Mouse (Mus musculus) layer of hippocampus, adult 18-20 months (tissue): ENCODE data around the gene Gpr26. TPM values are rescaled to one million over a fixed set of nuclear protein-coding genes. Genes with fewer than 3 reads are reported as not detected.

Experiments used
- DNase-seq, 2 experiments: peaks; one replicate each; pipeline ENCODE4 v3.0.0; 2022; ENCODE audit warnings: low spot score in 2 of 2
- total RNA-seq, 2 experiments: library from RNA; stranded (reverse); gene quantifications; 2 replicates each; pipeline ENCODE4 v1.2.3; 2021

Gene Gpr26
- total RNA-seq, 2 experiments from 2014 or later, result 49.8 to 53.2 TPM

DNA sequence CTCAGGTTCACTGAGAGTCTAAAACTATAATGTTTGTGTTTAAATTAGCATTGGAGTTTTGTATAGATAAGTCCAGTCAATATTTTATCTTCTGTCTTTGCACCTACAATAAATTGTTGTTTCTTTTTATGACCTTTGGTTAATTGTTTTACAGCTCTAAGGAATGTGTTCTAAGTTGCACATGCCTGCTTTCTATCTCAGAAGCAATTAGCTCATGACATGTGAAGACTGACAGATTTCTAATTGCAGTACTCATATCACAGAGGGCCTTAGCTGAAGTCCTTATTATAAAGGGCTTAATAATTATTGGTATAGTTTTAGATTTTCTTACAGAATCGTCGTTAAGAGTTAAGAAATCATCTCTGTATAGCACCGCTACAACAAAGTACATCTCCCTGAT is 49.7 kb downstream of the Gpr26 start:
- DNase-seq, result no peak

DNA sequence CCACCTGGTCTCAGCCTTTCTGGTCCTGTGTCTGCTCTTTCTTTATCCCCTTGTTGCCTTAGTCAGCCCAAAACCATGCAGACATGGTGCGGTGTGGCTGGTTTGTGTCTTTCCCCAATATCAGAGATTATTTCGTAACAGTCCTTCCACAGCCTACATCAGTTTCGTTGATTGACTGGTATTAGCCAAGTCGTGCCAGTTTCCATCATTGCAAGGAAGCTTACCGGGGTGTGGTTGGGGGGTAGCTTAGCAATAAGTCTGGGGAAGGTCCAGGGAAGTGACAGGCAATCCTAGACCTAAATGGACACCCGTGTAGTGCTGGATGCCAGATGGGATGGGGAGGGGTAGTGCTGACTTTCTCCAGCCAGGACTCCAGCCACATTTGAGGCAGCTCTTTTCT is 59.3 kb downstream of the Gpr26 start:
- DNase-seq, result no peak

- DNase-seq, result no peak
Observed at GRCm38 (mm10) chr7:132026671-132027070, 60.4 kb downstream of the Gpr26 start.

- DNase-seq, result peak in 1 of 2 experiments; percentile 28
Observed at GRCm38 (mm10) chr7:132031940-132032531, 65.8 kb downstream of the Gpr26 start.

Other genes starting within 250 kb of the Gpr26 start
- 1 to 10 TPM; 2.3 to 3.0 TPM for gene Cpxm2, start 188.3 kb downstream of the Gpr26 start, total RNA-seq